15 mouse cellular contexts compared by ENCODE assay signal in genomic region chr16:86475145-86475544, GRCm38 (mm10).
A peak's percentile ranks its signal among the peaks of the same experiment; 100 is the strongest.
DNase-seq lines count a peak whose midpoint lies in the region; TF ChIP-seq lines count a peak whose summit lies in the region.
"Had no signal": no experiment of that assay in that cellular context is flagged by ENCODE, and none has a peak within 500 bp of the region (broad histone marks: within the 10 kb centered on the region; RNA-seq: fewer than 3 reads in every experiment).

No protein-coding gene starts in this region.

- H3K27me3 ChIP-seq in embryonic facial prominence, embryonic 10.5 days (replicated peaks; ENCODE audit: low read depth, poor library complexity, severe bottlenecking) = no peaks in the 10 kb centered on the region
- H3K27me3 ChIP-seq: hindbrain, embryonic 13.5 days; megakaryocyte, embryonic 14.5 days had no signal

- H3K4me1 ChIP-seq in ES-E14 (ENCODE audit: control insufficient read depth in 2 of 2, insufficient read depth in 2 of 2, low read length in 2 of 2, poor library complexity in 1 of 2) = no peaks in the 10 kb centered on the region
- H3K4me1 ChIP-seq in embryonic facial prominence, embryonic 10.5 days = no peaks in the 10 kb centered on the region
- H3K4me1 ChIP-seq: forebrain, embryonic 10.5 days; hindbrain, embryonic 13.5 days; limb, embryonic 10.5 days; megakaryocyte, embryonic 14.5 days had no signal

- no peak overlapping the region for H3K4me3 ChIP-seq in left cerebral cortex, adult 2 months
- H3K4me3 ChIP-seq in ES-E14 (ENCODE audit: insufficient read depth in 1 of 2, low read depth in 1 of 2, low read length in 2 of 2, poor library complexity in 1 of 2, severe bottlenecking in 1 of 2) = no peak overlapping the region
- no peak overlapping the region for H3K4me3 ChIP-seq in embryonic facial prominence, embryonic 10.5 days
- H3K4me3 ChIP-seq: forebrain, embryonic 10.5 days; hindbrain, embryonic 13.5 days; limb, embryonic 10.5 days; megakaryocyte, embryonic 14.5 days had no signal

- peak; percentile 2 to 3 for DNase-seq in heart, postnatal 10 days
- no peak for DNase-seq in heart, postnatal 25 days (ENCODE audit: low spot score)
- DNase-seq in left cerebral cortex, adult 2 months (ENCODE audit: extremely low spot score in 1 of 2, low spot score in 2 of 2) = no peak
- no peak for DNase-seq in left cerebral cortex, adult 8-10 months (ENCODE audit: low spot score in 2 of 2)
- peak; percentile 6 for DNase-seq in ES-E14 (ENCODE audit: low read depth, low spot score)
- peak; percentile 43 for DNase-seq in brain, adult 2 months (ENCODE audit: low read depth, low spot score)
- DNase-seq in embryonic facial prominence, embryonic 10.5 days (ENCODE audit: low spot score) = no peak
- DNase-seq in urinary bladder, postnatal 25 days (ENCODE audit: low spot score) = no peak
- DNase-seq: cerebellum, adult 11-12 months; lung, adult 18-20 months; right cerebral cortex, postnatal 25 days had no signal

- H3K36me3 ChIP-seq in ES-E14 (ENCODE audit: control insufficient read depth, insufficient read depth, low read length, poor library complexity, severe bottlenecking) = no peaks in the 10 kb centered on the region
- H3K36me3 ChIP-seq in embryonic facial prominence, embryonic 10.5 days (replicated peaks) = no peaks in the 10 kb centered on the region
- H3K36me3 ChIP-seq: forebrain, embryonic 10.5 days; hindbrain, embryonic 13.5 days; limb, embryonic 10.5 days had no signal

- peak; percentile 24 for TF ChIP-seq CTCF in left cerebral cortex, adult 2 months (IDR thresholded peaks at IDR 0.05)

- H3K27ac ChIP-seq in left cerebral cortex, adult 2 months = no peak overlapping the region
- no peak overlapping the region for H3K27ac ChIP-seq in ES-E14 (ENCODE audit: insufficient read depth, low read depth, low read length, poor library complexity, severe bottlenecking)
- H3K27ac ChIP-seq in embryonic facial prominence, embryonic 10.5 days (replicated peaks) = no peak overlapping the region
- H3K27ac ChIP-seq: forebrain, embryonic 10.5 days; hindbrain, embryonic 13.5 days; limb, embryonic 10.5 days had no signal

- 71% methylated on average over 1 of the region's 1 CpGs for WGBS in embryonic facial prominence, embryonic 10.5 days

- in situ Hi-C loops in ES-E14 (cut with MboI; ENCODE audit: low sequenced_read_pairs in 2 of 2, unreplicated experiment in 2 of 2) = no loop called here

- no peak overlapping the region for H3K9ac ChIP-seq in ES-E14 (ENCODE audit: insufficient read depth, low read depth, low read length, poor library complexity, severe bottlenecking)
- H3K9ac ChIP-seq: hindbrain, embryonic 13.5 days had no signal

- H3K9me3 ChIP-seq in ES-E14 (ENCODE audit: control insufficient read depth, insufficient read depth, low read depth, low read length) = no peaks in the 10 kb centered on the region
- H3K9me3 ChIP-seq in embryonic facial prominence, embryonic 10.5 days = no peaks in the 10 kb centered on the region
- H3K9me3 ChIP-seq: forebrain, embryonic 10.5 days; hindbrain, embryonic 13.5 days; limb, embryonic 10.5 days; megakaryocyte, embryonic 14.5 days had no signal

- intact Hi-C loops in heart, postnatal 10 days (cut with DNase I) = loop anchor here (5.0 kb wide), 1 partner anchor 668 kb away; no protein-coding TSS in a partner anchor
- intact Hi-C loops in heart, postnatal 25 days (cut with DNase I) = no loop called here
- intact Hi-C loops in left cerebral cortex, adult 2 months (cut with DNase I) = no loop called here

TF ChIP-seq in ES-E14, 5 proteins besides CTCF, POLR2A, EP300 and RAD21:
- TF ChIP-seq ZC3H11A (IDR thresholded peaks at IDR 0.05; ENCODE audit: borderline replicate concordance, low read depth, low read length) = no peak
- TF ChIP-seq CHD2 (IDR thresholded peaks at IDR 0.05; ENCODE audit: low read depth, low read length) = no peak
- TF ChIP-seq ZNF384 (IDR thresholded peaks at IDR 0.05; ENCODE audit: low read depth, low read length) = no peak
- no peak for TF ChIP-seq HCFC1 (IDR thresholded peaks at IDR 0.05; ENCODE audit: borderline replicate concordance, insufficient read depth, low read length)
- no peak for TF ChIP-seq MAFK (IDR thresholded peaks at IDR 0.05; ENCODE audit: insufficient read depth, low read depth, low read length)

Comparison
In these comparisons a context has a peak if more than half of its experiments do, and no peak if none do; other contexts are left out.
1. DNase-seq: peak in heart, postnatal 10 days (2 of 2), ES-E14 (single experiment) and brain, adult 2 months (single experiment); none in heart, postnatal 25 days (single experiment), left cerebral cortex, adult 2 months (0 of 2), left cerebral cortex, adult 8-10 months (0 of 2), embryonic facial prominence, embryonic 10.5 days (single experiment) and urinary bladder, postnatal 25 days (single experiment).